Mouse (Mus musculus) stomach, embryonic 14.5 days (tissue): ENCODE results near the gene Dhrs1. TPM values are rescaled to one million over a fixed set of nuclear protein-coding genes. Genes with fewer than 3 reads are reported as not detected.

Experiments
- ATAC-seq: fragments of 200-750 bp; cut with Nextera tagmentation; 2 replicates; pipeline ENCODE4 v1.8.0; 2017; ENCODE audit warnings: low read depth, moderate TSS enrichment; ENCODE audit not compliant: insufficient number of reproducible peaks, insufficient read depth, low FRiP score
- H3K27ac ChIP-seq: fragments of 300-500 bp; sonication (generic); 2 replicates; pipeline ENCODE4 v1.5.1; 2014; ENCODE audit warnings: mild to moderate bottlenecking, low read length, moderate library complexity, mixed read lengths
- H3K27me3 ChIP-seq: fragments of 300-500 bp; sonication (generic); 2 replicates; pipeline ENCODE4 v1.6.1; 2014; ENCODE audit warnings: low read length, control low read depth, mixed read lengths; ENCODE audit not compliant: control insufficient read depth, insufficient read depth
- H3K36me3 ChIP-seq: fragments of 300-500 bp; sonication (generic); 2 replicates; pipeline ENCODE4 v1.6.1; 2014; ENCODE audit warnings: mild to moderate bottlenecking, control low read depth, low read length, moderate library complexity, mixed read lengths; ENCODE audit not compliant: control insufficient read depth, insufficient read depth
- H3K4me1 ChIP-seq: fragments of 300-500 bp; sonication (generic); 2 replicates; pipeline ENCODE4 v1.6.1; 2014; ENCODE audit warnings: low read length, control low read depth, mixed read lengths; ENCODE audit not compliant: control insufficient read depth, insufficient read depth
- H3K4me2 ChIP-seq: fragments of 300-500 bp; sonication (generic); replicated peaks from 2 replicates; pipeline ENCODE4 v1.6.1; 2014; ENCODE audit warnings: low read depth, low read length, control low read depth
- H3K4me3 ChIP-seq: fragments of 300-500 bp; sonication (generic); 2 replicates; pipeline ENCODE4 v1.5.1; 2014; ENCODE audit warnings: low read depth, low read length, control low read depth
- H3K9ac ChIP-seq: fragments of 300-500 bp; sonication (generic); replicated peaks from 2 replicates; pipeline ENCODE4 v1.6.1; 2014; ENCODE audit warnings: low read depth, mild to moderate bottlenecking, control low read depth, low read length, moderate library complexity, mixed read lengths
- H3K9me3 ChIP-seq: fragments of 300-500 bp; sonication (generic); 2 replicates; pipeline ENCODE4 v1.6.1; 2016; ENCODE audit warnings: low read depth, low read length, control low read depth; ENCODE audit not compliant: control insufficient read depth
- WGBS: fragments of 180-500 bp; shearing (Covaris S2); extraction: QIAGEN DNeasy Blood & Tissue Kit; methylation state at CpG from one replicate; pipeline ENCODE4 v1.1.7; 2014; 5-methylcytosine and 5-hydroxymethylcytosine counted together
- polyA plus RNA-seq: library from polyadenylated mRNA; unstranded; fragments of >200 nt; fragmentation: Nextera tagmentation; extraction: Ambion mirVana; gene quantifications from 2 replicates; pipeline ENCODE4 v1.2.1, GENCODE M21; 2014

The Dhrs1 gene
- polyA plus RNA-seq, 1 experiment from 2014 or later: 83.0 TPM

DNA sequence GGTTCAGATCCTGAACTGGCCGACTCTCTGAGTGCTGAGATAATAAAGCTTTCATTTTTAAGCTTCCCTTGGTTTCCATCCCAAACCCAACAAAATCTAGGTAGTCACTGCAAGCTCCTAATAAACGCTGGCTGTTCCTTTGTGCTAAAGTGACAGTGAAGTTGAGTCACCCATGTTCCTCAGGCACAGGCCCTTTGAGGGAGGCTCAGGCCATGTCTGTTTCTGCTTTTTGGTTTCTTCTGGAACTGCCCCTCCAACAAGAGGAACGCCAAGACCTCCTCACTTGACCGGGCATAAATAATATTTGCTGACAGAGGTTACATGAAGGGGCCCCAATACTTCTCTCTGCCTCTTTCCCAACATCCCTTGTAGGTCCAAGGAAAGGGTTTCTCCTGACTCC is 9.7 kb downstream of the Dhrs1 start:
- 78% methylated on average over 4 of the region's 4 CpGs for WGBS
- H3K27me3 ChIP-seq: no peaks in the 10 kb centered on the region
- no peak overlapping the region for H3K4me2 ChIP-seq

DNA sequence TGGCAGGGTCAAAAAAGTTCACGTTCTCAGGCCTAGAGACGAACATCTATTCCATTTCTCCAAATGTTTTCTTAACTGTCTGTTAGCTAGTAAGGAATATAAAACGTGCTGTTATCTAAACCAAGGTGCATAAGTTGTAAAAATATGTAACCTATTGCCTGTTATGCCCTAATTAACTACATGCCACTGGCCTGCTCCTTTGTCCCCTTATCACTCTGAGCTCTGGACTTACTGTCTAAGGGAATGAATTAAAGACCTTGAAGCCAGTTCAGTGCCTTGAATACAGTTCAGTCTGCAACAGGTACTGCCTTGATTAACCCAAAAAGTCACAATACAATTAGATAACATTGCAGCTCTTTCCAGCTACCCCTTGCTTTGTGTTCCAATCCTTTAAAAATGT is 10.2 kb downstream of the Dhrs1 start:
- no peak overlapping the region for H3K9ac ChIP-seq
- no peak overlapping the region for H3K27ac ChIP-seq
- no peaks in the 10 kb centered on the region for H3K9me3 ChIP-seq
- no peaks in the 10 kb centered on the region for H3K27me3 ChIP-seq
- peaks cover 18% of the 10 kb centered on the region; the same call in 1 of the 2 replicates for H3K36me3 ChIP-seq
- H3K4me3 ChIP-seq: no peak overlapping the region
- no peak for ATAC-seq
- whole genome bisulfite sequencing: 23% methylated on average over 3 of the region's 3 CpGs
- no peak overlapping the region for H3K4me2 ChIP-seq
- H3K4me1 ChIP-seq: no peaks in the 10 kb centered on the region

More for the DNA sequence above, 9.7 kb downstream of the Dhrs1 start:
- Histone ChIP-seq H3K36me3 (peaks cover 22% of the 10 kb centered on the region; the same call in 1 of the 2 replicates), H3K4me3 (no peak overlapping the region), H3K4me1 (no peaks in the 10 kb centered on the region), H3K9ac (no peak overlapping the region), H3K27ac (no peak overlapping the region), H3K9me3 (no peaks in the 10 kb centered on the region)
- no peak for ATAC-seq

DNA sequence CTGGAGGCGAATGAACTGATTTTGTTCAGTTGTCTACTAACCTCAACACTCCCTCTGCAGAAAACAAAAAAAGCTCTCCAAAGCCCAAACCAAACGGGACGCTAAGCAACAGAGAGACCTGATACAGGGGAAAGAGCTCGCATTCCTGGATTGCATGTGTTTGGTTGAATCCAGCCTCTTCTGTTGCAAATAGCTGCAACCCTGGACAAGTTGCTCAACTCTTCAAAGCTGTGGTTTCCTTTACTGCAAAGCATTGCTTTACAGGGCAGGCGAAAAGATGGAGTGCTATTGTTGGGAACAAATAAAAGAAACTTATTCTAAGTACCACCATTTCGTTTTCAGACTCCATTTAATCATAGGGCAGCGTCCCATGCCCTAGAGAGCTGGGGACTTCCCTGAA is 10.6 kb downstream of the Dhrs1 start:
- Histone ChIP-seq H3K4me2 (no peak overlapping the region), H3K27ac (no peak overlapping the region)
- ATAC-seq: no peak

DNA sequence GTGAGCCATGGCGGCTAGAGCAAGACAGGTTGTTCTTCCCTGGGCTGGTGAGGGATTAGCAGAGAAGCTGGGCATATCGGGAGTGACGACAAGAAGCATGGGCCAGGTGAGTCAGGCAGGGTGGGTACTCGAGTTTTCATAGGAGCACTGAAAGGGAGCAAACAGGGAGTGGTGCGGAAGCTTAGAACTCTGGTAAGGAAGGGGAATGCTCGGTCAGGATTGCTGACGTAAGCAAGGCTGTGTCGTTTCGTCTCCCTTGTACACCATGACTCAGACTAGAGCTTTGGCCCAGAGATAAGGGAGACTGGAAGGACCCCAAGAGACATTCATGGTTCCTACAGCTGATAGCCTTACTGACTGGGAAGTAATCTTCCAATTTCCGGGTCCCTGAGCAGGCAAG is 11.6 kb downstream of the Dhrs1 start:
- whole genome bisulfite sequencing: 68% methylated on average over 10 of the region's 10 CpGs
- Histone ChIP-seq H3K27me3 (no peaks in the 10 kb centered on the region), H3K9ac (no peak overlapping the region), H3K4me3 (no peak overlapping the region), H3K9me3 (no peaks in the 10 kb centered on the region), H3K27ac (no peak overlapping the region), H3K4me1 (no peaks in the 10 kb centered on the region), H3K36me3 (peaks cover 4% of the 10 kb centered on the region; the same call in 1 of the 2 replicates), H3K4me2 (no peak overlapping the region)
- no peak for ATAC-seq

More for the DNA sequence above, 10.6 kb downstream of the Dhrs1 start:
- WGBS: 64% methylated on average over 7 of the region's 7 CpGs
- Histone ChIP-seq H3K9ac (no peak overlapping the region), H3K36me3 (peaks cover 13% of the 10 kb centered on the region; the same call in 1 of the 2 replicates), H3K27me3 (no peaks in the 10 kb centered on the region), H3K4me1 (no peaks in the 10 kb centered on the region), H3K9me3 (no peaks in the 10 kb centered on the region), H3K4me3 (no peak overlapping the region)

DNA sequence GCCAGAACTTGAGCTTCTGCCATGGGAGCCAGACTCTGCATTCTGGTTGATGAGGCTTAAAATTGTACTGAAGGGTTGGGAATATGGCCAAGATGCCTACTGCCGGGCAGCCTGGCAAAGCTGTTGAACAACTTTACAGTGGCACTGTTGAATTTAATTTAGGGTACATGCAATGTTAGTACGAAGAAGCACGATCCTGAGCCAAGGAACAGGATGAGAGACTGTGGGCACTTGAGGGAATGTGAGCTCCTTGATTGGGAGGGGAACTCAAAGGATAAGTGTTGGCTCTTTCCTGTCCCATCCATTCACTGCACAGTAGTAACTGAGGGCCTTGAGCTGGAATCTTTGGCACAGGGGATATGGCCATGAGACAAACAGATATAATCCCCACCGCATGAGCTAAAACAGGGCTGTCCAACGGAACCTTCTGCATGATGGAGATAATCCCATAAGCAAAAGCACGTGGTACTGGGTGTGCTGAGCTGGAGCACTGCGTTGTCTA is 14.9 kb downstream of the Dhrs1 start:
- H3K27me3 ChIP-seq: no peaks in the 10 kb centered on the region
- no peak overlapping the region for H3K9ac ChIP-seq
- H3K4me1 ChIP-seq: no peaks in the 10 kb centered on the region
- no peak for ATAC-seq
- WGBS: 80% methylated on average over 7 of the region's 7 CpGs
- no peak overlapping the region for H3K27ac ChIP-seq
- no peak overlapping the region for H3K4me3 ChIP-seq
- no peaks in the 10 kb centered on the region for H3K9me3 ChIP-seq
- H3K4me2 ChIP-seq: no peak overlapping the region
- no peaks in the 10 kb centered on the region for H3K36me3 ChIP-seq

DNA sequence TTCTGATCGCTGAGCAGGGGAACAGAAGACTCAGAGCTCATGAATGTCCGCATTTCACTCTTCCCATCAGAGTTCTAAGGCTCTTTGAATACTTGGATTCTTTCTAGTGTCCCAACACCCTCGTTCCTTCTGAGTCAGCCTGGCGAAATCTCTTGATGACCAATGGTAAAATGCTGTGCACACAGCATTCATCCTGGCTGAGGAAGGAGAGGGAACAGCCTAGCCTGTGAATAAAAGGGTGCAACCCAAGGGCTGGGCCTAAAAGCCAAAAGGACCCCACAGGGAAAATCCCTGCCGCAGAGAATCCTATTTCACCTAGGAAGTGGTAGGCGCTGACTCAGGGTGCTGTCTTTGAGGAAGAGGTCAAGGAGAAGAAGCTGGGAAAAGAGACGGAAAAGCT is 15.4 kb downstream of the Dhrs1 start:
- no peak for ATAC-seq
- 78% methylated on average over 7 of the region's 7 CpGs for WGBS
- H3K9ac ChIP-seq: no peak overlapping the region

DNA sequence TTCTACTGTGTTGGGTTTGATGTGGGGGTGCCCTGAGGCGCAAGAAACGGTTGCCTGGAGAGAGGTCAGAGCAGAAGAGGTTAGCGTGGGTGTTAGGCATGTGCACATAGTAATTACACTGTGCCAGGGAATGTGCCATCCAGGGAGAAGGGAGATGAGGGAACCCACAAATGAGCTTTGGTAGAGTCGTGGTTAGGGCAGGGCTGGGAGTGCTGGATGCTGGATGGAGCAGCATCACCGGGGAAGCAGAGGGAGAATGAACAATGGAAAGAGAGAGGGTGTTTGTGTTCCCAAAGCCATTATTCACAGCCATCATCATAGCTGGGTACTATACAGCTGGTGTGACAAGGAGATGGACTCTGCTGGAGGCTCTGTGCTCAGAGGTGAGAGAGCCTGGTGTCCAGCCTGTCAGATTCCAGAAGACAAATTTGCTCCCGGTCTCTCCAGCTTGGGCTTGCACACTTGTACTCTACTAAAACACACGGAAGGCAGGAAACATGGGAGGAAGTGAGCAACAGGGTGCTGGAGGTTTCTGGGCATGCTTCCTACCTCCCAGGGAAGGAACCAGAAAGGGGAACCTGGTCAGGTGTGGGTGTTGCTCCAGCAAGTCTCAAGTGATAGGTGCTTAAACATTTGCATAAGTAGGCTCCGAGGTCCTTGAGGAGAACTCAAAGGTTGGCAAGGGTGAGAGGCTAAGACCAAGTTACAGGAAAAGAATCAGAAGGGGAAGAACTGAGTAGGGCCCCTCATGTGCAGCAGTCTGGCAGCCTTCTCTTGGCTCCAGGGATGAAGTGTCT is 17.4 kb downstream of the Dhrs1 start:
- H3K9me3 ChIP-seq: no peaks in the 10 kb centered on the region
- no peak for ATAC-seq
- H3K9ac ChIP-seq: no peak overlapping the region
- no peaks in the 10 kb centered on the region for H3K4me1 ChIP-seq
- 54% methylated on average over 8 of the region's 8 CpGs for WGBS
- no peak overlapping the region for H3K27ac ChIP-seq
- H3K4me2 ChIP-seq: no peak overlapping the region
- H3K27me3 ChIP-seq: no peaks in the 10 kb centered on the region
- H3K36me3 ChIP-seq: no peaks in the 10 kb centered on the region
- no peak overlapping the region for H3K4me3 ChIP-seq

More for the DNA sequence above, 15.4 kb downstream of the Dhrs1 start:
- Histone ChIP-seq H3K4me2 (no peak overlapping the region), H3K4me1 (no peaks in the 10 kb centered on the region), H3K27ac (no peak overlapping the region), H3K9me3 (no peaks in the 10 kb centered on the region), H3K27me3 (no peaks in the 10 kb centered on the region), H3K4me3 (no peak overlapping the region), H3K36me3 (no peaks in the 10 kb centered on the region)

DNA sequence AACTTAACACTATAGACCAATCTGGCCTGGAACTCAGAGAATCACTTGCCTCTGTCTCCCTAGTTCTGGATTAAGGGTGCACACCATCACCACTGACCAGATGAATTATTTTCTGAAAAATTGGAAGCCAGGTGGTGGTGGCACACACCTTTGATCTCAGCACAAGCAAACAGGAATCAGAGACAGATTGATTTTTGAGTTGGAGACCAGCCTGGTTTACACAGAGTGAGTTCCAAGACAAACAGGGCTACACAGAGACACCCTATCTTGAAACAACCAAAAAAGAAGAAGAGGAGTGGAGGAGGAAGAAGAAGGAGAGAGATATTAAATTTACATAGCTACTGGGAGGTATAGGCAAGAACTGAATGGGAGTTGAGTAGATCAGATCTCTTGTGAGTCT is 19.2 kb downstream of the Dhrs1 start:
- Histone ChIP-seq H3K9ac (no peak overlapping the region), H3K9me3 (no peaks in the 10 kb centered on the region), H3K27ac (no peak overlapping the region), H3K4me1 (no peaks in the 10 kb centered on the region), H3K4me2 (no peak overlapping the region), H3K27me3 (no peaks in the 10 kb centered on the region), H3K4me3 (no peak overlapping the region), H3K36me3 (no peaks in the 10 kb centered on the region)
- ATAC-seq: no peak
